ENCODE assay signal across 18 mouse cellular contexts in genomic region chr2:18891991-18892537, GRCm38 (mm10).
"Had no signal": no experiment of that assay in that cellular context is flagged by ENCODE, and none has a peak within 500 bp of the region (broad histone marks: within the 10 kb centered on the region; RNA-seq: fewer than 3 reads in every experiment).

No protein-coding gene starts in this region.

- H3K9ac ChIP-seq: liver, embryonic 13.5 days; midbrain, embryonic 15.5 days; neural tube, embryonic 12.5 days; neural tube, embryonic 15.5 days; stomach, embryonic 15.5 days had no signal

- H3K27ac ChIP-seq: layer of hippocampus, adult 2 months; liver, embryonic 13.5 days; midbrain, embryonic 15.5 days; neural tube, embryonic 12.5 days; neural tube, embryonic 15.5 days; stomach, embryonic 15.5 days had no signal

- ATAC-seq: intestine, postnatal 0 days; midbrain, embryonic 15.5 days had no signal

- H3K27me3 ChIP-seq: liver, embryonic 13.5 days; midbrain, embryonic 15.5 days; neural tube, embryonic 12.5 days; neural tube, embryonic 15.5 days; stomach, embryonic 15.5 days had no signal

- H3K36me3 ChIP-seq: midbrain, embryonic 15.5 days; neural tube, embryonic 12.5 days; neural tube, embryonic 15.5 days; stomach, embryonic 15.5 days had no signal

- H3K4me3 ChIP-seq: layer of hippocampus, adult 2 months; liver, embryonic 13.5 days; midbrain, embryonic 15.5 days; neural tube, embryonic 12.5 days; neural tube, embryonic 15.5 days; stomach, embryonic 15.5 days had no signal

- DNase-seq: kidney, postnatal 25 days; layer of hippocampus, adult 9-11 months; liver, embryonic 13.5 days; lung, adult 2 months; lung, postnatal 14 days; lung, postnatal 4 days; right cerebral cortex, adult 18-20 months; right cerebral cortex, postnatal 14 days; spleen, adult 18-20 months; thymus, adult 2 months; thymus, postnatal 14 days had no signal

- H3K9me3 ChIP-seq: liver, embryonic 13.5 days; midbrain, embryonic 15.5 days; neural tube, embryonic 12.5 days; neural tube, embryonic 15.5 days; stomach, embryonic 15.5 days had no signal

- H3K4me2 ChIP-seq: liver, embryonic 13.5 days; midbrain, embryonic 11.5 days; midbrain, embryonic 15.5 days; neural tube, embryonic 12.5 days; neural tube, embryonic 15.5 days; stomach, embryonic 15.5 days had no signal

- H3K4me1 ChIP-seq: midbrain, embryonic 15.5 days had no signal
